In the genomic region with DNA sequence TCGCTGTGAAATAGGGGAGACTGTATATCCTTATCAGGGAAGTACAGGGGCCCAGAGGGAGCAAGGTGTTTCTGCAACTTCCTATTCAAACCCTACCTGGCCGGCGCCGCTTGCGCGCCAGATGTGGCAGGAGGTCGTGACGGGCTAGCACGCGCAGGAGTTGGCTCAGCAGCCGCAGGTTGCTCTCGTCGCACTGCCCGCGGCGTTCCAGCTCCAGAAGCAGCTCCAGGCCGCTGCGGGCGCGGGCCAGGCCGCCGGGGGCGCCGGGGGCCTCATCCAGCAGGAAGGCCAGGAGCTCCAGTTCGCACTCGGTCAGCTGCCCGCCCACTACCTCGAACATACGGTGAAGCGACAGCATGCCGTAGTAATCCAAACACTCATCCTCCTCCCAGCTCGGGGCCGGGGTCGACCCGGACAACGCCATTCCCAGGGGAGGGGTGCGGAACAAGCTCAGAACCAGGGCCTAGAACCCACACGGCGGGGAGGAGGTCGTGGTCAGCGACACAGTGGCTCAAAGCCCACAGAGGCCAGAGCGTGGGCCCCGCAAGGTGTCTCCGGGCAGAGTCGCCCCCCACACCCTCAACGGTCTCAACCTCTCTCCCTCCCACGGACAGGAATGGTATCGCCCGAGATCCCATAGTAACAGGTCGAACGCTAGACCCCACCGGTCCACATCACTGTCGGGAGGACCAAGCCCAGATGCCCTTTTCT, we compare ENCODE assay signal across 8 mouse cellular contexts. TPM values are rescaled to one million over a fixed set of nuclear protein-coding genes. Genes with fewer than 3 reads are reported as not detected.
A peak's percentile ranks its signal among the peaks of the same experiment; 100 is the strongest.
DNase-seq lines count a peak whose midpoint lies in the region; ATAC-seq lines count a peak whose summit lies in the region.

No protein-coding gene starts in this region.

- H3K27me3 ChIP-seq in heart, embryonic 16.5 days (ENCODE audit: control insufficient read depth, insufficient read depth, low read length): no peaks in the 10 kb centered on the region
- H3K27me3 ChIP-seq in megakaryocyte, embryonic 14.5 days (replicated peaks): no peaks in the 10 kb centered on the region

- peak; percentile 69 for DNase-seq in CD4-positive helper T cell, adult 2 months (ENCODE audit: low read depth, low spot score)
- peak; percentile 42 for DNase-seq in T-cell, adult 2 months (ENCODE audit: low spot score)
- DNase-seq in embryo, embryonic 11.5 days (ENCODE audit: low read depth, low spot score): peak; percentile 62
- peak; percentile 30 to 42 for DNase-seq in layer of hippocampus, postnatal 36 days
- peak; percentile 50 for DNase-seq in right cerebral cortex, postnatal 4 days
- DNase-seq in adipocyte (ENCODE audit: low spot score): no peak

- H3K36me3 ChIP-seq in heart, embryonic 16.5 days (ENCODE audit: control insufficient read depth, insufficient read depth): peaks cover 5% of the 10 kb centered on the region; the same call in 1 of the 2 replicates
- peaks cover 50% of the 10 kb centered on the region for H3K36me3 ChIP-seq in megakaryocyte, embryonic 14.5 days (replicated peaks; ENCODE audit: low read length)

- peaks cover 27% of the 10 kb centered on the region for H3K4me1 ChIP-seq in heart, embryonic 16.5 days (ENCODE audit: control insufficient read depth, insufficient read depth, low read length)
- peaks cover 76% of the 10 kb centered on the region for H3K4me1 ChIP-seq in megakaryocyte, embryonic 14.5 days

- H3K9ac ChIP-seq in heart, embryonic 16.5 days (ENCODE audit: low read length): peak overlapping the region; percentile 88

- H3K4me3 ChIP-seq in heart, embryonic 16.5 days (ENCODE audit: low read length): peak overlapping the region; percentile 83
- peak overlapping the region; percentile 96 for H3K4me3 ChIP-seq in megakaryocyte, embryonic 14.5 days (replicated peaks)

- WGBS in heart, embryonic 16.5 days: under 1% methylated on average over 53 of the region's 53 CpGs

- H3K4me2 ChIP-seq in heart, embryonic 16.5 days (ENCODE audit: low read depth, low read length): peak overlapping the region; percentile 96

- H3K9me3 ChIP-seq in heart, embryonic 16.5 days (replicated peaks; ENCODE audit: control insufficient read depth, low read length): no peaks in the 10 kb centered on the region
- H3K9me3 ChIP-seq in megakaryocyte, embryonic 14.5 days: no peaks in the 10 kb centered on the region

- H3K27ac ChIP-seq in heart, embryonic 16.5 days (ENCODE audit: low read length): peak overlapping the region; percentile 81

- ATAC-seq in heart, embryonic 16.5 days (replicated peaks; ENCODE audit: extremely low read depth, insufficient read depth, low FRiP score): peak; percentile 10; the same call in 1 of the 2 replicates

RNA-seq across cellular contexts. Expression of a gene that starts 1.6 kb away (rescaled TPM):
- polyA plus RNA-seq in heart, embryonic 16.5 days (2015; fragmentation: Nextera tagmentation; extraction: Ambion mirVana): 8.3 and 8.6 TPM in 2 replicates
- 10 to 100 TPM; 26.1 to 28.0 TPM for total RNA-seq in layer of hippocampus, postnatal 36 days (2021)
- 16.7 and 34.3 TPM in 2 replicates for polyA plus RNA-seq in megakaryocyte, embryonic 14.5 days (2012; ENCODE audit: insufficient read depth, low replicate concordance)

RNA-seq across cellular contexts. Expression of a gene that starts 2.4 kb away (rescaled TPM):
- 2.2 and 2.3 TPM in 2 replicates for polyA plus RNA-seq in heart, embryonic 16.5 days (2015; fragmentation: Nextera tagmentation; extraction: Ambion mirVana)
- total RNA-seq in layer of hippocampus, postnatal 36 days (2021): 10 to 100 TPM; 11.6 to 12.5 TPM
- polyA plus RNA-seq in megakaryocyte, embryonic 14.5 days (2012; ENCODE audit: insufficient read depth, low replicate concordance): 4.8 and 8.9 TPM in 2 replicates

RNA-seq across cellular contexts. Expression of a gene that starts 18.8 kb away (rescaled TPM):
- polyA plus RNA-seq in heart, embryonic 16.5 days (2015; fragmentation: Nextera tagmentation; extraction: Ambion mirVana): 6.7 and 6.8 TPM in 2 replicates
- 100 to 1,000 TPM; 195 to 201 TPM for total RNA-seq in layer of hippocampus, postnatal 36 days (2021)
- 55.6 and 120 TPM in 2 replicates for polyA plus RNA-seq in megakaryocyte, embryonic 14.5 days (2012; ENCODE audit: insufficient read depth, low replicate concordance)

RNA-seq across cellular contexts. Expression of a gene that starts 31.7 kb away (rescaled TPM):
- polyA plus RNA-seq in heart, embryonic 16.5 days (2015; fragmentation: Nextera tagmentation; extraction: Ambion mirVana): 8.5 and 11.2 TPM in 2 replicates
- total RNA-seq in layer of hippocampus, postnatal 36 days (2021): 10 to 100 TPM; 34.3 to 35.4 TPM
- polyA plus RNA-seq in megakaryocyte, embryonic 14.5 days (2012; ENCODE audit: insufficient read depth, low replicate concordance): 44.8 and 66.8 TPM in 2 replicates

RNA-seq across cellular contexts. Expression of a gene that starts 39.3 kb away (rescaled TPM):
- polyA plus RNA-seq in heart, embryonic 16.5 days (2015; fragmentation: Nextera tagmentation; extraction: Ambion mirVana): 0.42 and 0.58 TPM in 2 replicates
- 1 to 10 TPM; 9.4 to 9.6 TPM for total RNA-seq in layer of hippocampus, postnatal 36 days (2021)
- 141 and 174 TPM in 2 replicates for polyA plus RNA-seq in megakaryocyte, embryonic 14.5 days (2012; ENCODE audit: insufficient read depth, low replicate concordance)
